Mouse (Mus musculus) kidney, postnatal 0 days (tissue): ENCODE data around the gene Zfp422. TPM values are rescaled to one million over a fixed set of nuclear protein-coding genes. Genes with fewer than 3 reads are reported as not detected.
A peak's percentile ranks its signal among the peaks of the same experiment; 100 is the strongest.

Source experiments
- ATAC-seq: fragments of 200-750 bp; cut with Nextera tagmentation; replicated peaks from 2 replicates; pipeline ENCODE4 v1.8.0; 2017; ENCODE audit warnings: low read depth, moderate number of reproducible peaks, moderate TSS enrichment, moderate library complexity; ENCODE audit not compliant: low FRiP score
- DNase-seq: peaks from one replicate; pipeline ENCODE4 v3.0.0-alpha.2; 2016; ENCODE audit warnings: low spot score
- H3K27ac ChIP-seq: fragments of 300-500 bp; sonication (generic); 2 replicates; pipeline ENCODE4 v1.5.1; 2014; ENCODE audit warnings: mild to moderate bottlenecking
- H3K27me3 ChIP-seq: fragments of 300-500 bp; sonication (generic); 2 replicates; pipeline ENCODE4 v1.6.1; 2014; ENCODE audit warnings: low read length, mixed read lengths; ENCODE audit not compliant: insufficient read depth
- H3K36me3 ChIP-seq: fragments of 300-500 bp; sonication (generic); 2 replicates; pipeline ENCODE4 v1.6.1; 2014; ENCODE audit warnings: low read length, mixed read lengths; ENCODE audit not compliant: insufficient read depth
- H3K4me1 ChIP-seq: fragments of 300-500 bp; sonication (generic); replicated peaks from 2 replicates; pipeline ENCODE4 v1.6.1; 2014; ENCODE audit warnings: antibody characterized with exemption, low read length, mixed read lengths; ENCODE audit not compliant: insufficient read depth
- H3K4me2 ChIP-seq: fragments of 300-500 bp; sonication (generic); 2 replicates; pipeline ENCODE4 v1.6.1; 2014; ENCODE audit warnings: mild to moderate bottlenecking, low read length, moderate library complexity, mixed read lengths
- H3K4me3 ChIP-seq: fragments of 300-500 bp; sonication (generic); replicated peaks from 2 replicates; pipeline ENCODE4 v1.5.1; 2014; ENCODE audit warnings: low read depth, low read length
- H3K9ac ChIP-seq: fragments of 300-500 bp; sonication (generic); 2 replicates; pipeline ENCODE4 v1.6.1; 2014; ENCODE audit warnings: low read depth, low read length
- H3K9me3 ChIP-seq: fragments of 300-500 bp; sonication (generic); replicated peaks from 2 replicates; pipeline ENCODE4 v1.6.1; 2016; ENCODE audit warnings: low read length, inconsistent platforms, mixed read lengths
- CTCF ChIP-seq: IDR thresholded peaks from 2 replicates; pipeline ENCODE4 v1.5.1; 2016; ENCODE audit warnings: antibody characterized with exemption, low read depth, mild to moderate bottlenecking, moderate library complexity
- WGBS: fragments of 180-500 bp; shearing (Covaris S2); extraction: QIAGEN DNeasy Blood & Tissue Kit; methylation state at CpG from one replicate; pipeline ENCODE4 v1.1.7; 2014; 5-methylcytosine and 5-hydroxymethylcytosine counted together
- polyA plus RNA-seq: library from polyadenylated mRNA; unstranded; fragments of >200 nt; fragmentation: Nextera tagmentation; extraction: Ambion mirVana; gene quantifications from 2 replicates; pipeline ENCODE4 v1.2.1, GENCODE M21; 2015

Gene Zfp422
- polyA plus RNA-seq, 1 experiment from 2014 or later = 142 TPM

GRCm38 (mm10) chr6:116666085-116666750, 37.4 kb upstream of the Zfp422 start:
- Histone ChIP-seq H3K9me3 (no peaks in the 10 kb centered on the region), H3K4me1 (peaks cover 7% of the 10 kb centered on the region; the same call in 1 of the 2 replicates), H3K27me3 (0 out of 2 replicates have a peak, but pooled peaks cover 3% of the 10 kb centered on the region), H3K27ac (no peak overlapping the region), H3K4me2 (no peak overlapping the region), H3K9ac (no peak overlapping the region), H3K4me3 (no peak overlapping the region), H3K36me3 (no peaks in the 10 kb centered on the region)
- no peak for DNase-seq
- no peak for TF ChIP-seq CTCF
- 78% methylated on average over 12 of the region's 12 CpGs for WGBS
- ATAC-seq = no peak

- Histone ChIP-seq H3K4me1 (no peaks in the 10 kb centered on the region), H3K9ac (no peak overlapping the region), H3K4me2 (no peak overlapping the region), H3K27ac (no peak overlapping the region), H3K27me3 (0 out of 2 replicates have a peak, but pooled peaks cover 3% of the 10 kb centered on the region), H3K36me3 (no peaks in the 10 kb centered on the region), H3K9me3 (no peaks in the 10 kb centered on the region), H3K4me3 (no peak overlapping the region)
- no peak for TF ChIP-seq CTCF
- ATAC-seq (no peak), DNase-seq (no peak)
- WGBS = 49% methylated on average over 3 of the region's 3 CpGs
Measured at GRCm38 (mm10) chr6:116664830-116665229, 36.0 kb upstream of the Zfp422 start.

GRCm38 (mm10) chr6:116664031-116664430, 35.2 kb upstream of the Zfp422 start:
- ATAC-seq = no peak
- Histone ChIP-seq H3K9me3 (no peaks in the 10 kb centered on the region), H3K27me3 (0 out of 2 replicates have a peak, but pooled peaks cover 3% of the 10 kb centered on the region), H3K4me2 (no peak overlapping the region), H3K27ac (no peak overlapping the region), H3K9ac (no peak overlapping the region), H3K36me3 (no peaks in the 10 kb centered on the region), H3K4me1 (no peaks in the 10 kb centered on the region), H3K4me3 (no peak overlapping the region)
- no peak for TF ChIP-seq CTCF
- 80% methylated on average over 6 of the region's 6 CpGs for WGBS
- no peak for DNase-seq

GRCm38 (mm10) chr6:116663364-116663763, 34.6 kb upstream of the Zfp422 start:
- Histone ChIP-seq H3K9me3 (no peaks in the 10 kb centered on the region), H3K4me3 (no peak overlapping the region), H3K9ac (no peak overlapping the region), H3K4me2 (no peak overlapping the region), H3K27ac (no peak overlapping the region), H3K27me3 (no peaks in the 10 kb centered on the region), H3K4me1 (no peaks in the 10 kb centered on the region), H3K36me3 (no peaks in the 10 kb centered on the region)
- DNase-seq (no peak), ATAC-seq (no peak)
- WGBS = 91% methylated on average over 2 of the region's 2 CpGs
- no peak for TF ChIP-seq CTCF

- WGBS = 58% methylated on average over 9 of the region's 9 CpGs
- TF ChIP-seq CTCF = peak; percentile 90
- no peak overlapping the region for H3K4me2 ChIP-seq
- no peaks in the 10 kb centered on the region for H3K27me3 ChIP-seq
- peak; percentile 50; the same call in 1 of the 2 replicates for ATAC-seq
- no peak overlapping the region for H3K27ac ChIP-seq
- no peaks in the 10 kb centered on the region for H3K9me3 ChIP-seq
- DNase-seq = peak; percentile 85
- H3K4me3 ChIP-seq = no peak overlapping the region
- no peak overlapping the region for H3K9ac ChIP-seq
- H3K4me1 ChIP-seq = peaks cover 7% of the 10 kb centered on the region; the same call in 1 of the 2 replicates
- no peaks in the 10 kb centered on the region for H3K36me3 ChIP-seq
Measured at GRCm38 (mm10) chr6:116653684-116654454, 25.1 kb upstream of the Zfp422 start.

GRCm38 (mm10) chr6:116653191-116653590, 24.4 kb upstream of the Zfp422 start:
- no peak overlapping the region for H3K4me3 ChIP-seq
- H3K27ac ChIP-seq = no peak overlapping the region
- 75% methylated on average over 3 of the region's 3 CpGs for WGBS
- no peaks in the 10 kb centered on the region for H3K9me3 ChIP-seq
- no peaks in the 10 kb centered on the region for H3K27me3 ChIP-seq
- H3K4me2 ChIP-seq = no peak overlapping the region
- H3K9ac ChIP-seq = no peak overlapping the region
- H3K36me3 ChIP-seq = no peaks in the 10 kb centered on the region
- TF ChIP-seq CTCF = no peak
- peaks cover 7% of the 10 kb centered on the region; the same call in 1 of the 2 replicates for H3K4me1 ChIP-seq
- DNase-seq (no peak), ATAC-seq (no peak)
